Mouse (Mus musculus) spleen, postnatal 10 days (tissue): ENCODE data around the gene Espnl.
A peak's percentile ranks its signal among the peaks of the same experiment; 100 is the strongest.

Source experiments
- DNase-seq, 2 experiments: peaks; one replicate each; pipeline ENCODE4 v3.0.0; 2021 to 2022; ENCODE audit warnings: low spot score in 2 of 2

Espnl gene

DNA sequence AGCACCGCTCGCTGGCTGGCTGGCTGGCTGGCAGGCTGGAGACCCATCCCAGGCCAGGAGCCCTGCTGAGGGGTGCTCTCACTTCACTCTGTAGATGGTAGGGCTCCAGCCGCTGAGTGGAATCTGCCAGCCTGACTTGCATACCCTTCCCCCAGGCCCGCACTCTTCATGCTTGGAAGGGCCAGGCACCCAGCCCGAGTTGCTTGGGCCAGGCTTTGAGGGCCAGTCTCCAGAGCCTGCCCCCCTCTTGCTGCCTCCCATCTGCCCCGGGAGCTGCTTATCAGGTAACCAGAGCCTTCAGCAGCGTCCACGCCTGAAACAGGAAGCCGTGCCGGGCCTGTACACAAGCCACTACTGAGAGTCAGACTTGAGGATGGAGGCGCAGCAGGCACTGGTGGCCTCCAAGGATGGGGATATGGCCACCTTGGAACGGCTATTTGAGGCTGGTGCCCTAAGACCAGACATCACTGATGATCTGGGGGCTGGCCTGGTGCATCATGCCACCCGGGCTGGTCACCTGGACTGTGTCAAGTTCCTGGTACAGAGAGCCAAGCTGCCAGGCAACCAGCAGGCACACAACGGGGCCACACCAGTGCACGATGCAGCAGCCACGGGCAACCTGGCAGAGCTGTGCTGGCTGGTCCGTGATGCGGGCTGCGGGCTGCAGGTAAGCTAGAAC is at the start of gene Espnl:
Gene Espnl (plus strand): TSS at position 316 of the 679 bp plus-strand sequence.
- peak in 1 of 2 experiments; percentile 43 for DNase-seq

DNA sequence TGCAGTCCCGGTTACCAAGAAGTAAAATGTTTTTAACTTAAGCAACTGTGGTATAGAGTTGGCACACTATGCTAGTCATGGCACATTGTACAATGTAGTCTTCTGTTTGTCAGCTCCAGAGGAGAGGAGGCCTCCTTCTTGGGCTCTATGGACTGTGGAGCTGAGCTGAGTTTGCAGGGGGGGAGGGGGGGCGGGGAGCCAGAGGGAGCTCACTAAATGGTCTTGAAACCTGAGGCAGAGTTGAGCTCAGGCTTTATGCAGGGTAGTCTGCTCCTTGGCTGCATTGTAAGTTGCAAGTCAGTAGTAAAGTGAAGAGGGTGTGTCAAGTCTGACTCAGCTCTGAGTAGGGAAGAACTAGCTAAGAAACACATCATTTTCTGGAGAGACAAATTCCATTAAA is 49.6 kb upstream of the Espnl start:
- DNase-seq = no peak

DNA sequence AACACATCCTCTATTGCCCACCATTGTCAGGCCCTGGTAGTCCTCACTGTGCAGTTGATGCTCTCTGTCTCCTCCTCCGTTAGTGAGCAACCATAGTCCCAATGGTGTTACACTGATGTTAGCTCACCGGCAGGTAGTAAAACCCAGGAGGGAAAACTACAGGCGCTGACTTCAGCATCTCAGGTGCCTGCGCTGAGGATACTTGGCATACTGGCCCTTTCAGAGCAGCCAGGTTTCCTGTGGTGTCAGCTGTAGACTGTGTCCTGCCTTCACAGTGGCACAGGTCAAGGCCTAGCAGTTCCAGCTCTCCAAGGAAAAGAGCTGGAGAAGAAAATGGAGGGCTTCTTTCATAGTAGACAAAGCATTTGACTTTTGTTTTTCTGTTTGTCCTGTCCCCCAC is 45.3 kb upstream of the Espnl start:
- no peak for DNase-seq

DNA sequence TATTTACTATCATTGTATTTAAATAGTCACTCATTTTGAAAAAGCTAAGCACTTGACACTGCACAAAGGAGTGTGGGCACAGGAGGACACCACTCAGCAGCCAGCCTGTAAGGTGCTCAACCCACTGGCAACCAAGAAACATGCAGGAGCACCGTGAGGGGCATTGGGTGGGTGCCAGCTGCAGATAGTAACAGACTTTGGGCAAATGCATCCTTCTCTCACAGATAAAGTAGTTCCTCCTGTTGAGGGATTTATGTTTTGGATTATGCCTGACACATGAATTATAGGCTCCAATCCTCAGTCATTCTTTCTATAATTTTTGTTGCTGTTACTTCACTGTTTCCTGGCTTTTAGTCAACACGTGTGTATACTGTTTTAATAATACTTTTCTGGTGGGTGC is 44.4 kb upstream of the Espnl start:
- peak in 1 of 2 experiments; percentile 12 for DNase-seq

DNA sequence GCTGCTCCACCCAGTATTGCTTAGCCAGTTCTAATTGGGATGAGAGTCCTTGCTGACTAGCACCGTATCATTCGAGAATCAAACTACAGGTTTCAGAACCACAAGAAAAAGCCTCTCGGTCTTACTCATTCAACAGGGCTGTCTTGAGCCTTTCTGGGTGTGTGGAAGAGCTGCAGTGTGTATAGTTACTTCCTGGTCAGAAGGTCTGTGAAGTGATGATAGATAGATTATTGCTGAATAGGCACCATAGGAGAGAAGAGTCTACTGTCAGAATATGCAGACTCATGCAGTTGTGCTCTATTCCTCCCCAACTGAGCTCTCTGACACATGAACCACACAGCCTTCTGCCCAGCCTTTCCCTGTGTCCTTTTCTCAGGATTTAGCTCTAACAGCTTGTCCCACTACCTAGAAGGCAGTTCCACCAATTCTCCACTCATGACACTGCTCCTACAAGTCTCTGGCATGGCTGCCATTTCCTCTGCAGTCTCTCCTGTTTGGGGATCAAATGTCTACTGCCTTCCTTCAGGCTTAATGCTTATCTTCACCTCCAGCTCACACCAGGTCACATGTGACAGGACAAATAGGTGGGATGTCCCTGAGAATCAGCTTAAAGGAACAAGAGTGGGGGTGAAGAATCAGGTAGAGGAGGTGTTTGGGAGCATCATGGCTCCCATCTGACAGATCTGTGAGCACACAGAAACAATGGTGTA is 43.3 kb upstream of the Espnl start:
- DNase-seq = peak in 1 of 2 experiments; percentile 12

DNA sequence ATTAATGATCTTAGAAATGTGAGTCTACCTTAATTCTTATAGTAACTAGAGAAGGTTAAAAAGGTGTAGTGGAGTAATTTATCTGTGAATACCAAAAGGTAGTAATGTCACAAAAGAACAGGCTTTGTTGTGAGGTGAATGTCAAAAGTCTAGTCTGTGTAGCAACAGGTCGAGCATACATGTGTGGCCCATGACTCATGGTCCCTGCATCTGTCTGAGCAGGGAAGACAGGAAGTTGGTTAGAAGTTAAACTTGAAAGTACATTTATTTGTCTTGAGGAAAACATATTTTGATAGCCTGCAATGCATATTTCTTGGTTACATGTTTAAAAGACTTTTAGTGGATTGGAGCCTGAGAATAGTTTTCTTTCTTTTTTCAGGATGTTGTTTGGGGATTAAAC is 42.7 kb upstream of the Espnl start:
- DNase-seq = peak in 1 of 2 experiments; percentile 8

DNA sequence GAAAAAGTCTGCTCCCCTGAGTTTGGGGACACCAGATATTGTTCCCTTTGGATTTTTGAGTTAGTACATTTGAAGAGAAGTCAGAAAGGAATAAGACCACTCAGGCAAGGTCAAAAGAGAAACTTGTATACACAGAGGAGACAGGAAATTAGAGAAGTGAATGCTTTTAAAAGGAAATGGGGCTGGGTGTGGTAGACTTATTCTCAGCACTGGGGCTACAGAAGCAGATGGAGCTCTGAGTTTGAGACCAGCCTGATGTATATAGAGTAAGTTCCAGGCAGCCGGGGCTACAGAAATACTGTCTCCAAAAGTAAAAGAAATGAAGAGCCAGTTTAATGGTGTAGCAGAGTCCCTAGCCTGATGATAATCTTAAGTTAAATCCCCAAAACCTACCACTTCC is 39.3 kb upstream of the Espnl start:
- peak in 1 of 2 experiments; percentile 8 for DNase-seq

DNA sequence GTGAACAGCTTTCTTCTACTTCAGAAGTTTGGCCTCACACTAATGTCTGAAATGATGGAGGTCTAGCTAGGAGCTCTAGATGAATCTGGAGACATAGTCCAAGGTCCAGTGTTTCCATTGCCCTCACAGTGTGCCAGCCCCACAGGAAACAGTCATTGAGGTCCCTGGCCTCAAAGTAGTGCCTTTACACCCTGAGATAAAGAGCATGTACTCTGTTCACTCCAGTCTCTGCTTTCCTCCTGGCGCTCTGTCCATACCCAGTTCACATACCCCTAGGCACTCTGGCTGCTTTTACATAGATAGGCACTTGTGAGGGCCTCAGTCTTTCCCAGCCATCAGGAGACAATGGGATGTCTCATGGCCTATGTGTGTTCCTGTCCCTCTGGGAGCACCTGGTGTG is 32.5 kb upstream of the Espnl start:
- DNase-seq = no peak

DNA sequence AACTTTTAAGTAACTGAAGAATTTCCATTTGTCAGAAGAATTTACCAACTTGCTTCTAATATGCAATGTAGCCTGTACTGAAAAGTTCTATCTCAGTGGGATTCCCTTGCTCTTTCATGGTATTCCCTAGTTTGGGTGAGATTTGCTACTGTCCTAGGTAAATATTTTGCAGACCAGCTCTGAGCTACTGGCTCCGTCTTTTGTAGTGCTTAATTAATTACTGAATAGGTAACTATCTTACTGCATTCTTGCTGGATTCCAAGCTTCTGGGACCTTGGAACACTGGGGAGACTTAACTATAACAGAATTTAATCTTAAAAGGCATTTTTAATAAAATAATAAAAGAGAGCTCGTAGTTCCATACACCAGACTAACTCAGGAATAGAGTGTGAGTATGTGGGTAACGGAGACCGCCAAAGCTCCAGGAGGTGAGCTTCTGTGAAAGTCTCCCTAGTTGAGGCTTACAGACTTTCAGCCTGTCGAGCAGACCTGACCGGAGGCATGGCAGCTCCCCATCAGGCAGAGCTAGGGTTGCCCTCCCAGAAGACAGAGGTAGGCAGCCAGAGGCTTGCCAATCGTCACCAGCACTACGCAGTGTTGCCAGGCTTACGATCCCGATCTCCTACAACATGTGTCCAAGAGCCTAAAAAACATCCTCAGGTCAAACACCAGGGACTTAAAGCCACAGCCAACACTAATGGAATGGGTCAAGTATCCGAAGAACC is 29.6 kb upstream of the Espnl start:
- DNase-seq = no peak

DNA sequence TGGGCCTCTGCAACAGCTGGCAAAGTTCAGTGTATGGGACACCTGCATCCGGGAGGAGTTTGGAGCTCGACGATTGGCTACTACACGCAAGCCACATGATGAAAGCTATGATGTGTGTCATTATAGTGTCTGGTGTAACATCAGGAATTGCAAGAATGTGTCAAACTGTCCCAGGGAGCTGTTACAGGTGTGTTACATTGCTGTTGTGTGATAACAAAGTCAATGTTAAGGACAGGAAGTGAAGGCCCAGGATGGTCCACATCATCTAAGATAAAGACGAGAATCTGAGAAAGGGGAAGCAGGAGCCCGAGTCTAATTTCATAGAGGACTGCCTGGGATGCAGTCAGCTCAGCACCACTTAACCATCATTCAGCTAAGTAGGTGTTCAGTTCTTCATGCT is 26.3 kb upstream of the Espnl start:
- no peak for DNase-seq

DNA sequence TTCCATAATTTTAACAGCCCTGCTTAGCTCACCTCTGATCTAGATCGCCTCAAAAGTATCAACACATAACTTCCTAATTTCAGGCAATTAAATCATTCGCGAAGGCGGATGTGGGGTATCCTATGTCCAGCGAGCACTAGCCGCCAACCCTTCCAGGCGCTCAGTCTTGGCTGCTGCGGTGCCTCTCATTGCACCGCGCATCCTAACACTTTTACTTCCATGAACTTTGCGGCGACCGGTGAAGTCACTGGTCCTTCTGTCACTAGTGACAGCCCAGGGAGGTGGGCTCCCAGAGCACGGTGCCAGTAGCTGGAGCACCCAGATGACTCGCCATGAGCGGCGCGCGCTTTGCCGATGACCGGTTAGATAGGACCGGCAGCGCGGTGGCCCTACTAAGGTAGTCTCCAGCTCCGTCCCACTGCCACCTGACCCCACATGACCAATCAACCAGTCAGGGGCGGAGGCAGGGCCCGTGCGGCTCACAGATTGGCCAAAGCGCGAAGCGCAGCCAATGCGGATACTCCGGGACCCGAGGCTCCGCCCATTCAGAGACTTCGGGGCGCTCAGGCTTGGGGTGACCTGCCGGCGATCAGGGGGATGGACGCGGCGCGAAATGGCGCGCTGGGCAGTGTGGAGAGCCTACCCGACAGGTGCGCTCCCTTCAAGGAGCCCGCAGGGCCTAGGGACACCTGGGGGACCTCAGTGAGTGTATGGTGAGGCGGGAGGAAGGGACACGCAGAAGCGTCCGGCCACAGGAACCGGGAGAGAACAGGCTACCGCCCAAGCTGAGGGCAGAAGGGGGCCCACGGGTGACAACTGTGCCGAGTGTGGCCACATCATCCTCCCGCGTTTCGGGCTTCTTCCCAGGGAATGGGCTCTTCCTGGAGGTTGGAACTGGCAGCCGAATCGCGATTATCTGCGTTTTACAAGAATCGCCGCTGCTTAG is 23.8 kb upstream of the Espnl start, which contains the start of gene Scly:
Gene Scly (plus strand): TSS at position 540 of the 946 bp plus-strand sequence.
- DNase-seq = peak; percentile 94 to 97

DNA sequence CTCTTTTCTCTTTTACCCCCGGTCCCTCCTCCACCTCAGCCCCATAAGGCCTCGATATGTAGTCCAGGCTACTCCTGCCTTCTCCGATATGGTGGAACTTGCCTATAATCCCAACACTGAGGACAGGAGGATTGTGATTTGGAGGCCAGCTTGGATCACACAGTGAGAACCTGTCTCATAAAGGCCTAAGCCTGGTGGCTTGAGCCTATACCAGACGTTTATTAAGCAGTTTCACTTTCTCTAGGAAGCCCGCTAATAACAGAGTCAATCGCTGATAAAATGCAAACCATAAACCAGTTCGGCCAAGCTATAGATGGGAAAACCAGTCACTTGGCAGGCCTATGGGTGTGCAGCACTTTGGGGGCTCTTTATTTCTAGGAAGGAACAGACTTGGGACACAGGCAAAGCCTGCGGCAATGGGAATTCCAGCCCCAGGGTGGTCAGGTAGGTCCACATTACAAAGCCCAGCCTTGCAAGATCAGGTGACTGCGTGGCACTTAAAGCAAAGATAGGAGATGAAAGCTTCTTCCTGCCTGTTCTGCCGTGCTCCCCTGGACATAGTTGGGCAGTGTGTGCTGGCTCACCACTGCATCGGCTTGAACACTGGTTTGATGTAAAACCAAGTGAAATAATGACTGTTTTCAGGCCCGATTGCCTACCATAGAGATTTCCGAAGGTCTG is 22.7 kb upstream of the Espnl start:
- DNase-seq = peak in 1 of 2 experiments; percentile 45

DNA sequence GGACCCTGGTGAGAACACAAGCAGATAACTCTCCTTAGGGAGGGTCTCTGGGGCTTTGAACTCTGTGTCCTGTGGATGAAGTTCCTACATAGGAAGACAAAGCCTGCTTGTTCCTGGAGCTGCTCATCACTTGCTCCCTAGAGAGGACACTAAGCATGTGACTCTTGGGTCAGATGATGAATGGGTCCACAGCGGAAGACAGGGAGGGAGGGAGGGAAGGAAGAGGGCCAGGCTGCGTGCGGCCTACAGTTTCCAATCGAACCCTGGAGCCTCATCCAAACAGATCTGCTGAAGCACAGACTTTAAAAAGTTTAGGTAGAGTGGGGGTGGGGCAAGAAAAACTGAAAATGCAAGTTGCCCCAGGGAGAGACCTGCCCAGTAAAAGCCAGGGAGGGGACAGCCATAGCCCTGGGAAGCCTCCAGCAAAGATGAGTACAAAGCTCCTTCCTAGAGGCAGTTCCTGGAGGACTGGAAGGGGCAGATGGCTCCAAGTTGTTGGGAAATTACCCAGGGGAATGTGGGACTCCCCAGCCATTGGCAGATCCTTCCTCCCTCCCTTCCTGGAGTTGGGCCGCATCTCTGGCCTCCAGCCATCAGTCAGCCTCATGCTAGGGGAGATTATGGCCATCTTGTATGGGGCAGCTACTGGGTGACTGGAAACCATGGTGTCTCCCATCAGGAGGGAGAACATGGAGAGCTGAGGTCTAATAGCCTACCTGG is 22.0 kb upstream of the Espnl start:
- DNase-seq = peak; percentile 46 to 65

DNA sequence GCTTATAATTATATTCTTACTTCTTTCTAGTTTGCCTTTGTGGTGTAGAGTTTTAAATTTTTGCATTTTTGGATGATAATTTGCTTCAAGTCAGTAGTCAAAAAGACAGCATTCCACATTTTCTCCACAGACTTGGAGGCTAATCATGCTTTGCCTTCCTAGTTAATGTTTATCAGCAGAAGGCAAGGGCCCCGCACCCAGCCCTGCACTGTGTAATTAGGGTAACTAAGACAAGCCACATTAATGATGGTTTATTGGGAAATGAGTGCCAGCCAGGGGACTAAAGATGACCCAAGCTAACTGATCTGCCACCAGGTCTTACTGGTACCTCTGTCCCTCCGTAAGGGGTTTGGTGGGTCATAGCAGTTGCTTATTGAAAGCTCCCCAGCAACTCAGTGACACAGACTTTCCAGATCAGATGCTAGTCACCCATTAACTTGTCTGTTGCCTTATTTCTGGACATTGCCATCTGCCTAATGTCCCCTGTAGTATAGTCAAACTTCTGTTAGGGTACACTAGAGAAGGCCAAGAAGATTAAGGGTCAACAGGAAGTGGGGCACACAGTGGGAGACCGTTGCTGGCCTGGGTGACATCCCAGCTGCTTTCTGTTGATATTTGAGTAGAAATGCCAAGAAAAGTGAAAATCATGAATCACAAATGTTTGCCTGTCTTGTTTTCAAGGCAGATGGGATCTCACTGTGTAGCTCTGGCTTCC is 20.5 kb upstream of the Espnl start:
- no peak for DNase-seq

DNA sequence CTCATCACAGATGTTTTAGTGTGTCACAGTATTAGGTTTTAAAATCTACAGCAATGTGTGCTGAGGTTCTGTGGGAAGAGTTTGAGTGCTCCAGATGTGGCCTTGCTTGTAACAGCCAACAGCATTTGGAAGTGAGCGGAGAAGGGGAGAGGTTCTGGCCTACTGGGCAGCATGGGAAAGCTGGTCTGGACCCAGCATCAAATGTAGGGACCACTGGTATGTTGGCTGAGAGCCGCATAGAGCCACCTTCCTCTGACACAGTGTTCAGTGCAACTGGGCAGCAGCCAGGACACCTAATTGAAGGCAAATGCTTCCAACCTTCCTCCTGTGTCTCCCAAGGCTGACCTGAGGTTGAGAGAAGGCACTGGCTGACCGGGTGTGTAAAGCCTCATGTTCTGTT is 19.9 kb upstream of the Espnl start:
- DNase-seq = no peak

DNA sequence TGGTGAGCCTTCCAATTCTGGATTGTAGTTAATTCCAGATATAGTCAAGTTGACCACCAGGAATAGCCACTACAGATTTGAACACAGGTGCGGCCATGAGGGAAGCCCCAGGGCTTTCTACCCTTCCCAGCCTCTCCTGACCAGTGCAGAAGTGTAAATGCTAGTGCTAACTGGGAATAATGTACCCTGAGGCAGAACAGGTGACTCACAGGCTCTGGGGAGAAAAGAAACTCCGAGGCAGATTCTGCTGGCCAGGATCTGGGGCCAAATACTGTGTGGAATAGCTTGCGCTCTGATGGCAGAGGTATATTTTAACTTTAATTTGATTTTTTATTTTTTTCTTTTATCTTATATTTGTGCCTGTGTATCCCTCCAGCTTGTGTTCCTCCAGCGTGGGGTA is 17.3 kb upstream of the Espnl start:
- DNase-seq = no peak

DNA sequence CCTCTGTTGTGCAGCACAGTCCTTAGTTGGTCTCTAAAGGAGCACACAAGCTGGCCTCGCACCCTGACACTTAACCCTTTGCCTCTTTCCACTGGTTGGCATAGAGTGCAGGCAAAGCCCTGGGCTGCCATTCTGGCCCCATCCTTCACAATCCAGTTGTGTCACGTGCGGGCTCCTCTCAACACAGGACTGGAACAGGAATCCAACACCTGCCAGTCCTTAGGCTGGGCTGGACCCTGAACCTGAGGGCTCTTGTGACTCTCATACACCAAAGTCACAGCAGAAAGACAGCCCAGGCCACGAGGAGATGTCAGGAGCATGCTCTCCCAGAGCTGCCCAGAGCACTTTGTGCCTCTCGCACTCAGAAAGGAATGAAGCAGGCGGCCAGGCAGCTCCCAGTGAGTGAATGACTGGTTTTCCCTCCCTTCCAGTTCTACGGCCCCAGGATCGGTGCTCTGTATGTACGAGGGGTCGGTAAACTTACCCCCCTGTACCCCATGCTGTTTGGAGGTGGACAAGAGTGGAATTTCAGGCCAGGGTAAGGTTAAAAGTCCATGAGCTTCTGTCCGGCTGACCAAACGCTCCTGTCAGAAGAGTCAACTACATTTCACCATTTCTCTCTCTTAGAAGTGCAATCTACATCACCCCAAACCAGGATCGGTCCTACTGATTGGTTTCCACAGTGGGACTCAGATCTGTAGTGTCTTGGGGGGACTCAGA is 12.3 kb upstream of the Espnl start:
- no peak for DNase-seq

DNA sequence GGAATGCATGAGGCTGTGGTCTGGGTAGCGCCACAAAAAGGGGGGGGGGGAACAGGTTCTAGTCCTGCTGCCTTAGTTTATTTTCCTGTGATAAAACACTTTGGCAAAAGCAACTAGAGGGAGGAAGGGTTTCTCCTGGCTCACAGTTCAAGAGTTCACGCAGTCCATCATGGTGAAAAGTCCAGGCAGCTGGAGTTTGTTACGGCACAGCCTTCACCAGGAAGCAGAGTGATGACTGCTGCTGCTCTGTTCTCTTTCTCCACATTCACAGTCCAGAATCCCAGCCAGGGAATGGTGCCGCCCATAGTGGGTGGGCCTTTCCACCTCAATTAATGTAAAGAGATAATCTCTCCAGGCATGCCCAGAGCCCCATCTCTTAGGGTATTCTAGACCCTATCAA is 9.6 kb upstream of the Espnl start:
- no peak for DNase-seq

DNA sequence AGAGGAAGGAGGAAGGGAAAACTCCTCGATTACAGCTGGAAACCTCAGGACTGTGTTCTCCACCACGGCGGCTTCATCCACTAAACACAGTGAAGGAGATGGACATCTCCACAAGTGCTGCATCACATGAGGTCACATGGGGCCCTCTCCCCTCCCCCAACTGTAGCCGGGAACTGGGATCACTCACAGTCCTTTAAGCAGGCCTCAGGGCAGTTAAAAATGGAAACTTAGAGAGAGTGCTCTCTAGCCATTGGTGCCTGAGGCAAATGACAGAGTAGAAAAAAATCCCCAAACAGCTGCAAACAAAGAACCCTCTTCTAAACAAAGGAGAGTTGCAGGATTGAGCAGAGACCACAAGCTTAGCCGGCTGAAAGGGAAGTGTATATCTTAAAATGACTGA is 8.6 kb upstream of the Espnl start:
- no peak for DNase-seq
